Mouse (Mus musculus) heart, embryonic 13.5 days (tissue): ENCODE results near the gene Traf5. TPM values are rescaled to one million over a fixed set of nuclear protein-coding genes. Genes with fewer than 3 reads are reported as not detected.

ENCODE experiments used
- ATAC-seq: fragments of 200-750 bp; cut with Nextera tagmentation; 2 replicates; pipeline ENCODE4 v1.8.0; 2017; ENCODE audit warnings: moderate TSS enrichment; ENCODE audit not compliant: insufficient number of reproducible peaks, low FRiP score, low TSS enrichment; ENCODE audit errors: extremely low read depth
- H3K27ac ChIP-seq: fragments of 300-500 bp; sonication (generic); replicated peaks from 2 replicates; pipeline ENCODE4 v1.5.1; 2015; ENCODE audit warnings: moderate library complexity, mild to moderate bottlenecking, inconsistent platforms
- H3K27me3 ChIP-seq: fragments of 300-500 bp; sonication (generic); replicated peaks from 2 replicates; pipeline ENCODE4 v1.6.1; 2015; ENCODE audit warnings: mild to moderate bottlenecking, inconsistent platforms
- H3K36me3 ChIP-seq: fragments of 300-500 bp; sonication (generic); 2 replicates; pipeline ENCODE4 v1.6.1; 2015; ENCODE audit warnings: mild to moderate bottlenecking, inconsistent platforms
- H3K4me1 ChIP-seq: fragments of 300-500 bp; sonication (generic); 2 replicates; pipeline ENCODE4 v1.6.1; 2015; ENCODE audit warnings: inconsistent platforms
- H3K4me2 ChIP-seq: fragments of 300-500 bp; sonication (generic); 2 replicates; pipeline ENCODE4 v1.6.1; 2015; ENCODE audit warnings: inconsistent platforms, mild to moderate bottlenecking, moderate library complexity
- H3K4me3 ChIP-seq: fragments of 300-500 bp; sonication (generic); 2 replicates; pipeline ENCODE4 v1.5.1; 2015; ENCODE audit warnings: moderate library complexity, mild to moderate bottlenecking, inconsistent platforms
- H3K9ac ChIP-seq: fragments of 300-500 bp; sonication (generic); 2 replicates; pipeline ENCODE4 v1.6.1; 2015; ENCODE audit warnings: inconsistent platforms, mild to moderate bottlenecking, moderate library complexity
- H3K9me3 ChIP-seq: fragments of 300-500 bp; sonication (generic); 2 replicates; pipeline ENCODE4 v1.6.1; 2016; ENCODE audit warnings: inconsistent platforms
- WGBS: fragments of 180-500 bp; shearing (Covaris S2); methylation state at CpG from one replicate; pipeline ENCODE4 v1.1.7; 2015; ENCODE audit warnings: mixed read lengths; 5-methylcytosine and 5-hydroxymethylcytosine counted together
- polyA plus RNA-seq: library from polyadenylated mRNA; unstranded; fragments of >200 nt; fragmentation: Nextera tagmentation; extraction: Ambion mirVana; gene quantifications from 2 replicates; pipeline ENCODE4 v1.2.1, GENCODE M21; 2015

The Traf5 gene
- polyA plus RNA-seq, 1 experiment from 2014 or later: 11.3 TPM

- H3K9me3 ChIP-seq: no peaks in the 10 kb centered on the region
- H3K36me3 ChIP-seq: 0 out of 2 replicates have a peak, but pooled peaks cover 6% of the 10 kb centered on the region
- no peak for ATAC-seq
- peaks cover 48% of the 10 kb centered on the region for H3K4me1 ChIP-seq
- H3K27ac ChIP-seq: no peak overlapping the region
- H3K4me3 ChIP-seq: peak overlapping the region; percentile 82; the same call in 1 of the 2 replicates
- H3K9ac ChIP-seq: no peak overlapping the region
- 79% methylated on average over 3 of the region's 3 CpGs for WGBS
- peaks cover 8% of the 10 kb centered on the region; the same call in 1 of the 2 replicates for H3K27me3 ChIP-seq
- H3K4me2 ChIP-seq: peak overlapping the region; percentile 94
These were observed 2.1 kb downstream of the Traf5 start for GRCm38 (mm10) chr1:192090281-192090680.

DNA sequence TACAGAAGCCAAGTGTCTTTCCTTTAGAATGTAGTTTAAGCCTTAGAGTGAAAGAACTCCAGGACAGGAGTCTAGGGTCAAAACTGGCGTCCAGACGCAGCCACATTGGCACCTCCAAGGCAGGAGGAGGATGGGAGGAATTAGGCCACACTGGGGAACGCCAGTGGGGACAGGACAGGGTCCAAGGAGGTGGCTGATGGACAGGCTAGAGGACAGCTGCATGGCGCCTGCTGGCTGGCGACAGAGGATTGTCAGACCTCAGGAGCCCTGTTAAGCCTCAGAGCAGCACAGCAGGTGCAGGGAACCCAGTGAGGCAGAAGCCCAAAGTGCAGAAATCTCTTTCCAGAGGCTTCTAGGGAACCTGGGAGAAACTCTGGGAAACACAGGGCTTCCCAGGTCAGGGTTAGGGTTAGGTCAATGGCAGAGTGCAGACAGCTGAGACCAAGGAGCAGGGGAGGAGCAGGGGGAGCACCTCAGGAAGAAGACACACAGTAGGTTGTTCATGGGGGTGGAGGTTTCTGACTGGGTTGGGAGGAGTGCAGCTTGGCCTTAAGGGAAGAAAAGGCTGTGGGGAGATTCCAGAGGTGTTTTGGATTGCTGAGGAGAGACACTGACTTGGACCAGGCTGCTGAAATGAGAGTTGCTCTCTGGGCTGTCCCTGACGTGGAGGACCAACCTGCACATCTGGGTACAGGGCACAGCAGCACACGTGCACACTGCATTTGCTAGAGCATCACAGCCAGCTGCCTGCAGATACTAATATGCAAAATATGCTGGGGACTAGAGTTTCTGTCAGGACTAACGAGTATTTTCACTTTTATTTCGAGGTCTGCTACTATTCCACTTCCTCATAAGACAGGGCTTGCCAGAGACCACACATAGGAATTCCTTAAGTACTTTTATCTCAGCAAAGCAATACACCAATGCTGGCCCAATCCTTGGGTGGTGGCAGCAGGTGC lies 2.9 kb downstream of the Traf5 start:
- Histone ChIP-seq H3K4me2 (no peak overlapping the region), H3K27ac (no peak overlapping the region), H3K36me3 (0 out of 2 replicates have a peak, but pooled peaks cover 6% of the 10 kb centered on the region), H3K4me3 (no peak overlapping the region), H3K4me1 (peaks cover 48% of the 10 kb centered on the region), H3K27me3 (peaks cover 8% of the 10 kb centered on the region; the same call in 1 of the 2 replicates), H3K9ac (no peak overlapping the region; the same call in 1 of the 2 replicates), H3K9me3 (no peaks in the 10 kb centered on the region)
- 58% methylated on average over 9 of the region's 9 CpGs for WGBS
- no peak for ATAC-seq

GRCm38 (mm10) chr1:192088011-192088410 lies 4.3 kb downstream of the Traf5 start:
- WGBS: 68% methylated on average over 4 of the region's 4 CpGs
- Histone ChIP-seq H3K4me3 (no peak overlapping the region), H3K27ac (no peak overlapping the region), H3K4me2 (no peak overlapping the region), H3K4me1 (peaks cover 48% of the 10 kb centered on the region), H3K9me3 (no peaks in the 10 kb centered on the region), H3K9ac (no peak overlapping the region), H3K36me3 (0 out of 2 replicates have a peak, but pooled peaks cover 6% of the 10 kb centered on the region), H3K27me3 (peaks cover 8% of the 10 kb centered on the region; the same call in 1 of the 2 replicates)
- no peak for ATAC-seq

- ATAC-seq: no peak
- H3K36me3 ChIP-seq: peaks cover 12% of the 10 kb centered on the region
- no peak overlapping the region for H3K4me2 ChIP-seq
- H3K27me3 ChIP-seq: peaks cover 8% of the 10 kb centered on the region; the same call in 1 of the 2 replicates
- H3K9ac ChIP-seq: no peak overlapping the region
- no peak overlapping the region for H3K27ac ChIP-seq
- H3K4me1 ChIP-seq: peaks cover 48% of the 10 kb centered on the region
- H3K9me3 ChIP-seq: peaks cover 1% of the 10 kb centered on the region; the same call in 1 of the 2 replicates
- 52% methylated on average over 4 of the region's 4 CpGs for WGBS
- no peak overlapping the region for H3K4me3 ChIP-seq
These were observed 5.3 kb downstream of the Traf5 start for GRCm38 (mm10) chr1:192087098-192087497.

DNA sequence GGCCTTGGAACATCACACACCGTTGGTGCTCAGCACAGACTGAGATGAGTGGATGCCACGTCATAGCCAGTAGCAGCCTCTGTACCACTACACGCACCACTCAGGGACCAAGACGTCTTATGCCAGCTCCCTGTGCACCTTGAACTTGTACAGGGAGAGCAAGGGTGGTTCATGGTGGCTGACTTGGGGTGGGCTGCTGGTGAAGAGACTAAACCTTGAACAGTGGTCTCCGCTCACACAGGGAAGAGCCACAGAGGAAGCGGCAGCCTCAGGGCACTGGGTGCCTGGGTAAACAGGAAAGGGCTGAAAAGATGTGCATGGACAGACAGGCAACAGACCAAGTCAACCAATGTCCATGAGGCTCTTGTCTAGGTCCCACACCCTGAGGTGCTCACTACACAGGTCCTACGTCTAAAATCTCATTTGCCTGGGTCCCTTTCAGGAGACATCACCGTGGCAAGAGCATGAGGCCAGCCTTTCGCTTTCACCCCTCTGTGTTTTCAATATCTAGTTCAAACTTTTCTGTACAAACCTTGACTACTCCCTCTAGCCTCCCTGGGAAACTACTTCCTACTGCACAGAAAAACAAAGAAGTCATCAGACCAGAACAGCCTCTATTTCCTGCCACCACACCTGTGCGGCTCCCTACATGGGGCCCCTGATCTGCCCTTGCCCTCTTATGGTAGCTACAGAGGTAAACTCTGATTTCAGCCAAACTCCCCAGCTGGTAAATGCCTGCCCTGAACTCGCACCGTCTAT lies 5.9 kb downstream of the Traf5 start:
- no peak overlapping the region for H3K4me2 ChIP-seq
- H3K9ac ChIP-seq: no peak overlapping the region
- H3K27me3 ChIP-seq: peaks cover 8% of the 10 kb centered on the region; the same call in 1 of the 2 replicates
- H3K27ac ChIP-seq: no peak overlapping the region
- H3K4me3 ChIP-seq: no peak overlapping the region
- ATAC-seq: no peak
- 79% methylated on average over 12 of the region's 12 CpGs for WGBS
- H3K9me3 ChIP-seq: peaks cover 8% of the 10 kb centered on the region
- H3K4me1 ChIP-seq: peaks cover 45% of the 10 kb centered on the region
- peaks cover 18% of the 10 kb centered on the region for H3K36me3 ChIP-seq

DNA sequence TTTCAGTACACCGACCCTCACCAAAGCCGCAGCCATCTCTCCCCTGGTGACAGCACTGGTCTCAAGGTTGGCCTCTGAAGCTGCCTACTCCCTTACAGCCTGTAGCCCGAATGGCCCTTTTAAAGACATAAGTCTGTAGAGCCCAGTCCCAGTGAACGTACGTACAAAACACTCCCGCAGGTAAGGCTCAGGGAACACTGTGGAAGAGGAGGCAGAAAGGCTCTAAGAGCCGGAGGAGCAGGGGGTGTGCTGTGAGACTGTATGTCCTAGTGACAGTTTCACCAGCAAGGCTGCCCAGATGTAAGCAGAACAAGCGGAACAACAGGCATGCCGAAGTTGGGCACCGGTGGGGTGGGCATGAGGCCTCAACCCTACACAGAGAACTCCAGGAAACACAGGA lies 7.1 kb downstream of the Traf5 start:
- no peak overlapping the region for H3K27ac ChIP-seq
- H3K9ac ChIP-seq: no peak overlapping the region
- peaks cover 17% of the 10 kb centered on the region for H3K9me3 ChIP-seq
- no peaks in the 10 kb centered on the region for H3K27me3 ChIP-seq
- ATAC-seq: no peak
- peaks cover 28% of the 10 kb centered on the region for H3K36me3 ChIP-seq
- no peak overlapping the region for H3K4me2 ChIP-seq
- no peak overlapping the region for H3K4me3 ChIP-seq
- 92% methylated on average over 10 of the region's 10 CpGs for WGBS
- peaks cover 32% of the 10 kb centered on the region for H3K4me1 ChIP-seq

DNA sequence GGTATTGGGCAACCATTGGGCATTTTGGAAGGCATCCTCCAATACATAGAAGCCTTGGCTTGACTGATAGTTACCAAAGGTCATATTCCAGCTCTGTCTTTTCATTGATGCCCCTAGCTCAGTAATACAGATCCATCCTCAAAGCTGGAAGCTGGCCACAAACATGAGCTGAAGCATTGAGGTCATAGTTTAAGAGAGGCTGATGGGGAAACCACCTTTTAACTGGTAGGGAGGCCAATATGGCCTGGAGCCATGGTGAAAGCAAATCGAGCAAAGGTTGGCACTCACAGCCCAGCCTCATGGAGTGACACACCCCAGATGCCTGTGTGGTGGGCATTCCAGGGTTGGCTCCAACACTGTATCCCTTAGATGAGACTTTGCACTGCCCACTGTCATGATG lies 9.7 kb downstream of the Traf5 start:
- Histone ChIP-seq H3K9ac (no peak overlapping the region), H3K36me3 (peaks cover 22% of the 10 kb centered on the region), H3K4me3 (no peak overlapping the region), H3K9me3 (peaks cover 17% of the 10 kb centered on the region), H3K4me2 (no peak overlapping the region), H3K4me1 (peaks cover 34% of the 10 kb centered on the region), H3K27me3 (no peaks in the 10 kb centered on the region), H3K27ac (no peak overlapping the region)
- whole genome bisulfite sequencing: 88% methylated on average over 1 of the region's 1 CpGs
- no peak for ATAC-seq

DNA sequence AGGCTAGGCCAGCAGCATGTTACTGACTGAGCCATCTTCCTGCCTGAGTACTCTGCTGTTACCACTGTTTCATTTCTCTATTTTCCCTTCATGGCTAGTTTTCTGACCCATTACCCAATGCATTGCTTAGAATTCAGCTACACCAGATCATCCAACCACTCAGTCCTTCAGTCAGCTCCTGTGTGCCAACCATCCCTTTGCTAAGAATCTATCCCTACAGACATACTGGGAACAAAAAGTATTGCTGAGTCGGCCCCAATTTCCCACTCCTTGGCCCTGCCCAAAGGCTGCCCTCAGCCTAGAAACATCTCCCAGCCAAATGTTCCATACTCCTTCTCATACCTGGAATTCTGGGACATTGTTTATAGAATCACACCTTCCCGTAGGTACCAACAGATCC lies 11.2 kb downstream of the Traf5 start:
- Histone ChIP-seq H3K36me3 (peaks cover 22% of the 10 kb centered on the region), H3K4me1 (peaks cover 37% of the 10 kb centered on the region), H3K4me3 (no peak overlapping the region), H3K4me2 (no peak overlapping the region), H3K9ac (no peak overlapping the region), H3K27ac (no peak overlapping the region), H3K9me3 (peaks cover 17% of the 10 kb centered on the region), H3K27me3 (no peaks in the 10 kb centered on the region)
- WGBS: 76% methylated on average over 2 of the region's 2 CpGs
- ATAC-seq: no peak

GRCm38 (mm10) chr1:192079121-192079520 lies 13.2 kb downstream of the Traf5 start:
- 78% methylated on average over 1 of the region's 1 CpGs for WGBS
- no peaks in the 10 kb centered on the region for H3K27me3 ChIP-seq
- H3K4me2 ChIP-seq: no peak overlapping the region
- peaks cover 46% of the 10 kb centered on the region for H3K4me1 ChIP-seq
- peaks cover 22% of the 10 kb centered on the region for H3K36me3 ChIP-seq
- H3K9ac ChIP-seq: no peak overlapping the region
- ATAC-seq: no peak
- peak overlapping the region; percentile 83 for H3K27ac ChIP-seq
- peaks cover 17% of the 10 kb centered on the region for H3K9me3 ChIP-seq
- no peak overlapping the region for H3K4me3 ChIP-seq

DNA sequence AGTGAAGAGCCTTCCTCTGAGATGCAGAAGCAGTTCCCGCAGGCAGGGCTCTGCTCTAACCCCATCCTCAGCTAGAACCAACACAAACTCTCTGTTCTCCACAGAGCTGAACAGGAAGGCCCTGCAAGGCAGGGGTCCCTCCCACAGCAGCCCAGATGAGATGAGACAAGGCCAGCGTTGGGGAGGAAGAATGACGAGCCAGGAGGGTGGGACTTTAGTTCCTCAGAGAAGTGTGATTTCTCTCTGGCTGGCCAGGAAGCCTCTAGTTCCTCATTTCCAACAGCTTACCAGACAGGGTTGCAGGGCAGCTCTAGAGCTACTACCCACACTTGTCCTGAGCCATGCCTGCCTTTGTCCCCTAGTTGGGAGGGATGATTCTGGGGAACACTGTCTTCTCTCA lies 14.0 kb downstream of the Traf5 start:
- Histone ChIP-seq H3K4me2 (no peak overlapping the region), H3K36me3 (peaks cover 22% of the 10 kb centered on the region), H3K9me3 (peaks cover 17% of the 10 kb centered on the region), H3K27ac (peak overlapping the region; percentile 83), H3K9ac (no peak overlapping the region), H3K4me1 (peaks cover 46% of the 10 kb centered on the region), H3K27me3 (no peaks in the 10 kb centered on the region), H3K4me3 (no peak overlapping the region)
- 29% methylated on average over 3 of the region's 3 CpGs for WGBS
- ATAC-seq: no peak

DNA sequence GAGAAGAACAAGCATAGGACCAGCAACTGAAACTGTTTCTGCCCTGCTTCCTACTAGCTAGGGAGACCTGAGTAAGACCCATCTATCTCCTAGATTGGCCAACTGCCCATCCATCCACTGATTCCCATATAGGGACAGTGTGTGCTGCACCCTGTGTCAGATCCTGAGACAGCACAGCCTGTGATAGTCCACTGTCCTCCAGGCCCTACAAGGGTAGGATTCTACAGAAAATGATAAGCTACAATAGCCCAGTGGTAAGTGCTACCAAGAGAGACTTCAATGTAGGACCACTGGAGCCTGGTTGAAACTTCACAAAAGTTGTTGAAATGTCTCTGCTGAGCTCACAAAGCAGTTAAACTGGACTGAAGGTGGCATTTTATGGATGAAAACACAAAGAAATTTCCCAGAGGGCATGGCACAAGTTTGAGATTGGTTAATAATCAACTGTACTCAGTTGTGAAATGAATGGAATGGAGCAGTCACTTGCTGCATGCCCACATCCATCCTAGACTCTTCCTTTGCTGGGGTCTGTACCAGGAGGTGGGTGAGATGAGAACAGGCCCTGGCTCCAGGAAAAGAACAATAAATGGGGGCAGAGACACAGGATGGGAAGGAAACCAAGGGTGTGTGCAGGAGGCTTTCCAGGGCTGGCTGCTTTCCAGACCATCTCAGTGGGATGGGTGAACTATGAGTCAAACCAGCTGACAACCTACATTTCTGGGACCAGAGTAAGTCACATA lies 15.4 kb downstream of the Traf5 start:
- Histone ChIP-seq H3K9ac (no peak overlapping the region), H3K4me2 (no peak overlapping the region), H3K9me3 (peaks cover 14% of the 10 kb centered on the region), H3K27me3 (no peaks in the 10 kb centered on the region), H3K27ac (peak overlapping the region; percentile 36; the same call in 1 of the 2 replicates), H3K4me1 (peaks cover 55% of the 10 kb centered on the region), H3K36me3 (peaks cover 18% of the 10 kb centered on the region), H3K4me3 (no peak overlapping the region)
- no peak for ATAC-seq
